Mouse (Mus musculus) cortical plate, adult 2 months (tissue): ENCODE results near the gene Ripply2. TPM values are rescaled to one million over a fixed set of nuclear protein-coding genes. Genes with fewer than 3 reads are reported as not detected.
"Not testable (repeated sequence)": the region's sequence is repeated elsewhere in the genome, so short reads cannot be mapped to it uniquely, and the experiment has no call there.

ENCODE experiments used
- H3K27ac ChIP-seq: fragments of 200-500 bp; 2 replicates; pipeline ENCODE4 v1.5.1; 2012; ENCODE audit warnings: low read length, control low read depth, inconsistent platforms; ENCODE audit not compliant: insufficient read depth
- H3K4me1 ChIP-seq: fragments of 200-500 bp; 2 replicates; pipeline ENCODE4 v1.6.1; 2011; ENCODE audit warnings: low read length; ENCODE audit not compliant: control insufficient read depth, insufficient read depth
- H3K4me3 ChIP-seq: fragments of 200-500 bp; 2 replicates; pipeline ENCODE4 v1.5.1; 2011; ENCODE audit warnings: mild to moderate bottlenecking, low read length, control low read depth; ENCODE audit not compliant: insufficient read depth
- CTCF ChIP-seq: fragments of 200-500 bp; IDR thresholded peaks from 2 replicates; pipeline ENCODE4 v1.5.1; 2011; ENCODE audit warnings: mild to moderate bottlenecking, control low read depth, low read length; ENCODE audit not compliant: insufficient read depth; ENCODE audit errors: extremely low read depth
- POLR2A ChIP-seq: fragments of 200-500 bp; IDR thresholded peaks from 2 replicates; pipeline ENCODE4 v1.6.1; 2011; ENCODE audit warnings: mild to moderate bottlenecking, low read length, control low read depth; ENCODE audit not compliant: insufficient read depth; ENCODE audit errors: extremely low read depth
- polyA plus RNA-seq: library from polyadenylated mRNA; depleted of rRNA; stranded (reverse); fragments of >200 nt; gene quantifications from 2 replicates; pipeline ENCODE4 v1.2.3, GENCODE M21; 2012; rRNA removed

The Ripply2 gene
- 5.0 and 5.4 TPM in 2 replicates for polyA plus RNA-seq

GRCm38 (mm10) chr9:87015288-87015937, at the start of gene Ripply2:
Gene Ripply2 (plus strand): TSS chr9:87015537.
- Histone ChIP-seq H3K4me1 (no peaks in the 10 kb centered on the region), H3K4me3 (peak within 1 kb of the TSS; percentile 48), H3K27ac (peak within 1 kb of the TSS; percentile 49)
- TF ChIP-seq CTCF (no peak), POLR2A (0 out of 2 replicates have a peak, but pooled peaks have one; percentile 10)

GRCm38 (mm10) chr9:86972471-86972870, 42.9 kb upstream of the Ripply2 start:
- H3K4me3 ChIP-seq, H3K4me1 ChIP-seq, H3K27ac ChIP-seq: not testable (repeated sequence)

GRCm38 (mm10) chr9:86973562-86973961, 41.8 kb upstream of the Ripply2 start:
- TF ChIP-seq CTCF = no peak
- no peak for TF ChIP-seq POLR2A
- no peak overlapping the region for H3K27ac ChIP-seq
- H3K4me3 ChIP-seq = no peak overlapping the region
- H3K4me1 ChIP-seq = peaks cover 2% of the 10 kb centered on the region; the same call in 1 of the 2 replicates

- peaks cover 2% of the 10 kb centered on the region; the same call in 1 of the 2 replicates for H3K4me1 ChIP-seq
- no peak overlapping the region for H3K4me3 ChIP-seq
- TF ChIP-seq CTCF (no peak), POLR2A (no peak)
- H3K27ac ChIP-seq = no peak overlapping the region
These were observed 38.4 kb upstream of the Ripply2 start for GRCm38 (mm10) chr9:86976896-86977295.

- no peak overlapping the region for H3K27ac ChIP-seq
- no peak overlapping the region for H3K4me3 ChIP-seq
- H3K4me1 ChIP-seq = peaks cover 2% of the 10 kb centered on the region; the same call in 1 of the 2 replicates
- TF ChIP-seq POLR2A = no peak
- TF ChIP-seq CTCF = no peak
These were observed 37.0 kb upstream of the Ripply2 start for GRCm38 (mm10) chr9:86978257-86978907.

GRCm38 (mm10) chr9:86980048-86980447, 35.3 kb upstream of the Ripply2 start:
- peaks cover 2% of the 10 kb centered on the region; the same call in 1 of the 2 replicates for H3K4me1 ChIP-seq
- H3K4me3 ChIP-seq = no peak overlapping the region
- H3K27ac ChIP-seq = no peak overlapping the region
- no peak for TF ChIP-seq POLR2A
- TF ChIP-seq CTCF = no peak

GRCm38 (mm10) chr9:86980942-86981341, 34.4 kb upstream of the Ripply2 start:
- TF ChIP-seq POLR2A = no peak
- TF ChIP-seq CTCF = no peak
- Histone ChIP-seq H3K27ac (no peak overlapping the region), H3K4me3 (no peak overlapping the region), H3K4me1 (peaks cover 2% of the 10 kb centered on the region; the same call in 1 of the 2 replicates)

- H3K4me1 ChIP-seq = peaks cover 2% of the 10 kb centered on the region; the same call in 1 of the 2 replicates
- no peak for TF ChIP-seq CTCF
- TF ChIP-seq POLR2A = no peak
These were observed 33.8 kb upstream of the Ripply2 start for GRCm38 (mm10) chr9:86981551-86981950.

GRCm38 (mm10) chr9:86984583-86984982, 30.8 kb upstream of the Ripply2 start:
- no peak overlapping the region for H3K27ac ChIP-seq
- no peak overlapping the region for H3K4me3 ChIP-seq
- no peaks in the 10 kb centered on the region for H3K4me1 ChIP-seq
- no peak for TF ChIP-seq CTCF
- no peak for TF ChIP-seq POLR2A

More at GRCm38 (mm10) chr9:86981551-86981950, 33.8 kb upstream of the Ripply2 start:
- no peak overlapping the region for H3K4me3 ChIP-seq
- H3K27ac ChIP-seq = no peak overlapping the region

GRCm38 (mm10) chr9:86985105-86985504, 30.2 kb upstream of the Ripply2 start:
- TF ChIP-seq POLR2A (no peak), CTCF (no peak)
- H3K27ac ChIP-seq = no peak overlapping the region

More at GRCm38 (mm10) chr9:86985105-86985504, 30.2 kb upstream of the Ripply2 start:
- H3K4me1 ChIP-seq = no peaks in the 10 kb centered on the region
- no peak overlapping the region for H3K4me3 ChIP-seq
